22 mouse cellular contexts compared by ENCODE assay signal in genomic region chr4:98800824-98801223, GRCm38 (mm10). TPM values are rescaled to one million over a fixed set of nuclear protein-coding genes. Genes with fewer than 3 reads are reported as not detected.
DNase-seq lines count a peak whose midpoint lies in the region; ATAC-seq and TF ChIP-seq lines count a peak whose summit lies in the region.
"Had no signal": no experiment of that assay in that cellular context is flagged by ENCODE, and none has a peak within 500 bp of the region (broad histone marks: within the 10 kb centered on the region; RNA-seq: fewer than 3 reads in every experiment).

No protein-coding gene starts in this region.

- no peak for TF ChIP-seq CTCF in hindbrain, postnatal 0 days (IDR thresholded peaks at IDR 0.05; ENCODE audit: low read depth)

- no peaks in the 10 kb centered on the region for H3K9me3 ChIP-seq in hindbrain, postnatal 0 days (ENCODE audit: low read length)
- no peaks in the 10 kb centered on the region for H3K9me3 ChIP-seq in hindbrain, embryonic 16.5 days (ENCODE audit: control insufficient read depth, low read length)
- no peaks in the 10 kb centered on the region for H3K9me3 ChIP-seq in lung, embryonic 16.5 days (ENCODE audit: control insufficient read depth, low read length)
- H3K9me3 ChIP-seq in embryonic facial prominence, embryonic 13.5 days = no peaks in the 10 kb centered on the region
- no peaks in the 10 kb centered on the region for H3K9me3 ChIP-seq in limb, embryonic 14.5 days (ENCODE audit: control insufficient read depth, low read length)
- H3K9me3 ChIP-seq: kidney, embryonic 15.5 days; neural tube, embryonic 13.5 days had no signal

- ATAC-seq in hindbrain, postnatal 0 days = no peak
- no peak for ATAC-seq in hindbrain, embryonic 16.5 days
- ATAC-seq in lung, embryonic 16.5 days (ENCODE audit: low read depth) = peak; percentile 32
- ATAC-seq in embryonic facial prominence, embryonic 13.5 days (ENCODE audit: insufficient number of reproducible peaks, insufficient read depth, low FRiP score, low TSS enrichment, low read depth) = peak; percentile 54
- ATAC-seq in limb, embryonic 14.5 days (ENCODE audit: low FRiP score, low read depth) = no peak

- H3K27me3 ChIP-seq in hindbrain, postnatal 0 days (ENCODE audit: insufficient read depth, low read length) = no peaks in the 10 kb centered on the region
- H3K27me3 ChIP-seq in hindbrain, embryonic 16.5 days (replicated peaks; ENCODE audit: control insufficient read depth, insufficient read depth, low read length) = no peaks in the 10 kb centered on the region
- H3K27me3 ChIP-seq in lung, embryonic 16.5 days (ENCODE audit: control insufficient read depth, insufficient read depth, low read depth, low read length) = no peaks in the 10 kb centered on the region
- H3K27me3 ChIP-seq in embryonic facial prominence, embryonic 13.5 days = no peaks in the 10 kb centered on the region
- H3K27me3 ChIP-seq in limb, embryonic 14.5 days (ENCODE audit: control insufficient read depth, insufficient read depth, low read length) = no peaks in the 10 kb centered on the region
- H3K27me3 ChIP-seq: kidney, embryonic 15.5 days; neural tube, embryonic 13.5 days had no signal

- H3K36me3 ChIP-seq in hindbrain, postnatal 0 days (ENCODE audit: insufficient read depth, low read length) = no peaks in the 10 kb centered on the region
- no peaks in the 10 kb centered on the region for H3K36me3 ChIP-seq in hindbrain, embryonic 16.5 days (ENCODE audit: control insufficient read depth, insufficient read depth, low read length)
- no peaks in the 10 kb centered on the region for H3K36me3 ChIP-seq in lung, embryonic 16.5 days (ENCODE audit: control insufficient read depth, insufficient read depth, low read length)
- no peaks in the 10 kb centered on the region for H3K36me3 ChIP-seq in embryonic facial prominence, embryonic 13.5 days
- H3K36me3 ChIP-seq in limb, embryonic 14.5 days (ENCODE audit: control insufficient read depth, insufficient read depth, low read length) = 0 out of 2 replicates have a peak, but pooled peaks cover 4% of the 10 kb centered on the region
- H3K36me3 ChIP-seq: G1E; kidney, embryonic 15.5 days; neural tube, embryonic 13.5 days had no signal

- peak; percentile 50 for DNase-seq in hindbrain, postnatal 0 days (ENCODE audit: low spot score)
- DNase-seq in lung, postnatal 10 days = no peak
- DNase-seq in limb, embryonic 14.5 days (ENCODE audit: low spot score) = no peak
- DNase-seq in neural tube, embryonic 10.5 days (ENCODE audit: extremely low spot score, low spot score) = no peak
- DNase-seq: cerebellum, adult 11-12 months; gastrocnemius, postnatal 25 days; heart, postnatal 36 days had no signal

- 53% methylated on average over 8 of the region's 8 CpGs for WGBS in hindbrain, postnatal 0 days
- WGBS in hindbrain, embryonic 16.5 days = 59% methylated on average over 8 of the region's 8 CpGs
- WGBS in lung, embryonic 16.5 days = 54% methylated on average over 8 of the region's 8 CpGs
- 63% methylated on average over 8 of the region's 8 CpGs for WGBS in embryonic facial prominence, embryonic 13.5 days
- 45% methylated on average over 8 of the region's 8 CpGs for WGBS in limb, embryonic 14.5 days

- no peak overlapping the region for H3K9ac ChIP-seq in hindbrain, postnatal 0 days (replicated peaks; ENCODE audit: low read length)
- H3K9ac ChIP-seq in hindbrain, embryonic 16.5 days (ENCODE audit: low read depth, low read length) = no peak overlapping the region
- no peak overlapping the region for H3K9ac ChIP-seq in lung, embryonic 16.5 days (ENCODE audit: low read length)
- H3K9ac ChIP-seq in embryonic facial prominence, embryonic 13.5 days = no peak overlapping the region
- H3K9ac ChIP-seq in limb, embryonic 14.5 days (ENCODE audit: low read depth, low read length, severe bottlenecking) = no peak overlapping the region
- H3K9ac ChIP-seq: kidney, embryonic 15.5 days; liver, embryonic 14.5 days; neural tube, embryonic 13.5 days had no signal

- no peak for TF ChIP-seq POLR2A in limb, embryonic 14.5 days (IDR thresholded peaks at IDR 0.05; ENCODE audit: borderline replicate concordance, extremely low read depth, insufficient read depth, insufficient read length)

- H3K27ac ChIP-seq in hindbrain, postnatal 0 days = no peak overlapping the region
- no peak overlapping the region for H3K27ac ChIP-seq in hindbrain, embryonic 16.5 days (ENCODE audit: low read depth, low read length)
- peak overlapping the region; percentile 77 for H3K27ac ChIP-seq in lung, embryonic 16.5 days (ENCODE audit: low read length)
- H3K27ac ChIP-seq in embryonic facial prominence, embryonic 13.5 days = peak overlapping the region; percentile 80
- H3K27ac ChIP-seq in limb, embryonic 14.5 days (replicated peaks; ENCODE audit: low read depth, low read length) = 0 out of 2 replicates have a peak overlapping the region, but pooled peaks have one; percentile 38
- H3K27ac ChIP-seq: kidney, embryonic 15.5 days; liver, embryonic 14.5 days; neural tube, embryonic 13.5 days had no signal

- H3K4me3 ChIP-seq in hindbrain, postnatal 0 days (ENCODE audit: low read length) = no peak overlapping the region
- H3K4me3 ChIP-seq in hindbrain, embryonic 16.5 days (ENCODE audit: low read length) = no peak overlapping the region
- no peak overlapping the region for H3K4me3 ChIP-seq in lung, embryonic 16.5 days (ENCODE audit: low read length)
- no peak overlapping the region for H3K4me3 ChIP-seq in embryonic facial prominence, embryonic 13.5 days
- no peak overlapping the region for H3K4me3 ChIP-seq in limb, embryonic 14.5 days (replicated peaks; ENCODE audit: low read length)
- H3K4me3 ChIP-seq: erythroblast, embryonic 14.5 days; kidney, embryonic 15.5 days; neural tube, embryonic 13.5 days had no signal

- H3K4me2 ChIP-seq in hindbrain, postnatal 0 days (ENCODE audit: low read depth, low read length) = no peak overlapping the region
- no peak overlapping the region for H3K4me2 ChIP-seq in hindbrain, embryonic 16.5 days (ENCODE audit: low read length)
- no peak overlapping the region for H3K4me2 ChIP-seq in lung, embryonic 16.5 days (ENCODE audit: low read depth, low read length)
- H3K4me2 ChIP-seq in embryonic facial prominence, embryonic 13.5 days = no peak overlapping the region
- H3K4me2 ChIP-seq in limb, embryonic 14.5 days (replicated peaks; ENCODE audit: low read depth, low read length, severe bottlenecking) = no peak overlapping the region
- H3K4me2 ChIP-seq: heart, embryonic 11.5 days; kidney, embryonic 15.5 days; neural tube, embryonic 13.5 days had no signal

- peaks cover 10% of the 10 kb centered on the region for H3K4me1 ChIP-seq in hindbrain, postnatal 0 days (ENCODE audit: insufficient read depth, low read length)
- H3K4me1 ChIP-seq in hindbrain, embryonic 16.5 days (ENCODE audit: control insufficient read depth, insufficient read depth, low read depth, low read length) = peaks cover 18% of the 10 kb centered on the region
- H3K4me1 ChIP-seq in lung, embryonic 16.5 days (replicated peaks; ENCODE audit: control insufficient read depth, insufficient read depth, low read length) = peaks cover 55% of the 10 kb centered on the region
- H3K4me1 ChIP-seq in embryonic facial prominence, embryonic 13.5 days = peaks cover 69% of the 10 kb centered on the region
- peaks cover 57% of the 10 kb centered on the region for H3K4me1 ChIP-seq in limb, embryonic 14.5 days (ENCODE audit: control insufficient read depth, insufficient read depth, low read length)

RNA-seq across cellular contexts. Expression of gene Kank4, which starts 16.5 kb away (rescaled TPM):
- 5.6 and 5.9 TPM in 2 replicates for total RNA-seq in hindbrain, postnatal 0 days (2014; rRNA removed)
- polyA plus RNA-seq in hindbrain, postnatal 0 days (2015; fragmentation: Nextera tagmentation; extraction: Ambion mirVana) = 0.67 and 0.69 TPM in 2 replicates
- 0.55 and 0.61 TPM in 2 replicates for polyA plus RNA-seq in hindbrain, embryonic 16.5 days (2015; fragmentation: Nextera tagmentation; extraction: Ambion mirVana)
- polyA plus RNA-seq in lung, embryonic 16.5 days (2015; fragmentation: Nextera tagmentation; extraction: Ambion mirVana) = 2.5 and 3.3 TPM in 2 replicates
- 3.2 and 3.4 TPM in 2 replicates for polyA plus RNA-seq in embryonic facial prominence, embryonic 13.5 days (2015; fragmentation: Nextera tagmentation; extraction: Ambion mirVana)
- polyA plus RNA-seq in limb, embryonic 14.5 days (2012; rRNA removed) = 11.6 and 12.5 TPM in 2 replicates
- polyA plus RNA-seq in limb, embryonic 14.5 days (2014; fragmentation: Nextera tagmentation; extraction: Ambion mirVana) = 3.7 and 4.0 TPM in 2 replicates
- total RNA-seq: megakaryocyte-erythroid progenitor cell, adult 5-6 weeks had no signal
- polyA plus RNA-seq: erythroblast, embryonic 14.5 days; G1E had no signal

RNA-seq across cellular contexts. Expression of gene I0C0044D17Rik, which starts 22.8 kb away (rescaled TPM):
- total RNA-seq in hindbrain, postnatal 0 days (2014; rRNA removed) = not detected in 2 replicates
- polyA plus RNA-seq in hindbrain, postnatal 0 days (2015; fragmentation: Nextera tagmentation; extraction: Ambion mirVana) = not detected in 2 replicates
- not detected in 2 replicates for polyA plus RNA-seq in hindbrain, embryonic 16.5 days (2015; fragmentation: Nextera tagmentation; extraction: Ambion mirVana)
- not detected in 2 replicates for polyA plus RNA-seq in lung, embryonic 16.5 days (2015; fragmentation: Nextera tagmentation; extraction: Ambion mirVana)
- not detected in 2 replicates for polyA plus RNA-seq in embryonic facial prominence, embryonic 13.5 days (2015; fragmentation: Nextera tagmentation; extraction: Ambion mirVana)
- not detected in 2 replicates for polyA plus RNA-seq in limb, embryonic 14.5 days (2012; rRNA removed)
- not detected in 2 replicates for polyA plus RNA-seq in limb, embryonic 14.5 days (2014; fragmentation: Nextera tagmentation; extraction: Ambion mirVana)
- total RNA-seq: G1E; gastrocnemius, postnatal 25 days; heart, postnatal 36 days; layer of hippocampus, postnatal 10 days; left cerebral cortex, postnatal 25 days; megakaryocyte-erythroid progenitor cell, adult 5-6 weeks had no signal
- polyA plus RNA-seq: cortical plate, adult 2 months; erythroblast, embryonic 14.5 days; frontal cortex, adult 2 months; G1E; heart, embryonic 11.5 days; kidney, embryonic 15.5 days; liver, embryonic 14.5 days; neural tube, embryonic 13.5 days; urinary bladder, adult 2 months had no signal

Comparison
In these comparisons a context has a peak if more than half of its experiments do, and no peak if none do; other contexts are left out.
1. ATAC-seq: peak in lung, embryonic 16.5 days (single experiment) and embryonic facial prominence, embryonic 13.5 days (single experiment); none in hindbrain, postnatal 0 days (single experiment), hindbrain, embryonic 16.5 days (single experiment) and limb, embryonic 14.5 days (single experiment).
2. H3K27ac ChIP-seq: peak in lung, embryonic 16.5 days (single experiment), embryonic facial prominence, embryonic 13.5 days (single experiment) and limb, embryonic 14.5 days (single experiment); none in hindbrain, postnatal 0 days (single experiment) and hindbrain, embryonic 16.5 days (single experiment).